Mouse (Mus musculus) yolk sac, embryonic 10.5 days (tissue): ENCODE measurements around the gene Gstcd.

Experiments used
- DNase-seq: peaks from one replicate; pipeline ENCODE4 v3.0.0-alpha.2; 2017; ENCODE audit warnings: low spot score

The Gstcd gene

GRCm38 (mm10) chr3:132940181-132940990, 151.4 kb downstream of the Gstcd start:
- DNase-seq = no peak

DNA sequence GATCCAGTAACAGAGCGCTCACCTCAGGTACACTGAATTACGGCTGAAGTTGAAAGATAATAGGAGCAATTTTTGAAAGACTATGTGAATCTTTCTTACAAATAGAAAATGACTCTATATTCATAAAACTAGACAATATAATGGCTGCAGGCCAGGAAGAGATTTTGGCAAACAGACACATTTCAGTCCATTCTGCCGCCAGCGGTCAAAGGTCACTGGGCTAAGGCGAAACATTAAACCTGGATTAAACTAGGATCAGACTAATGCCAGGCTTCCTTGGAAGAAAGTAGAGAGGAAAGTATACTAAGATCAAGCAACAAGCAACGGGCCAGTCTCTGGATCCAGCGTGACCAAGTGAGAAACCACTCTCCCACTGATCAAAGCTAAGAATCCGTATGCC, 152.8 kb downstream of the Gstcd start:
- no peak for DNase-seq

- DNase-seq = no peak
These were observed 157.2 kb downstream of the Gstcd start for GRCm38 (mm10) chr3:132934649-132935048.
